Mouse (Mus musculus) forebrain, embryonic 11.5 days (tissue): ENCODE measurements at regions not wholly inside any gene's neighbourhood (a gene's known extent, or its start where the extent isn't known, plus 50 kb on each side); places are given as distances from the start of the nearest gene placed in this dataset.

Experiments used
- ATAC-seq: fragments of 200-750 bp; cut with Nextera tagmentation; replicated peaks from 2 replicates; pipeline ENCODE4 v1.8.0; 2017; ENCODE audit warnings: moderate TSS enrichment; ENCODE audit not compliant: low FRiP score
- DNase-seq: peaks from one replicate; pipeline ENCODE4 v3.0.0-alpha.2; 2017; ENCODE audit warnings: low spot score
- H3K27ac ChIP-seq: fragments of 300-500 bp; sonication (generic); 2 replicates; pipeline ENCODE4 v1.5.1; 2014; ENCODE audit warnings: low read depth, low read length
- H3K27me3 ChIP-seq: fragments of 300-500 bp; sonication (generic); 2 replicates; pipeline ENCODE4 v1.6.1; 2014; ENCODE audit warnings: mild to moderate bottlenecking, low read length, mixed read lengths; ENCODE audit not compliant: control insufficient read depth, insufficient read depth
- H3K36me3 ChIP-seq: fragments of 300-500 bp; sonication (generic); 2 replicates; pipeline ENCODE4 v1.6.1; 2014; ENCODE audit warnings: mild to moderate bottlenecking, low read length, moderate library complexity, mixed read lengths; ENCODE audit not compliant: control insufficient read depth, insufficient read depth
- H3K4me1 ChIP-seq: fragments of 300-500 bp; sonication (generic); replicated peaks from 2 replicates; pipeline ENCODE4 v1.6.1; 2014; ENCODE audit warnings: low read length, mixed read lengths; ENCODE audit not compliant: control insufficient read depth, insufficient read depth
- H3K4me2 ChIP-seq: fragments of 300-500 bp; sonication (generic); 2 replicates; pipeline ENCODE4 v1.6.1; 2014; ENCODE audit warnings: low read depth, mild to moderate bottlenecking, low read length, moderate library complexity, mixed read lengths; ENCODE audit not compliant: severe bottlenecking
- H3K4me3 ChIP-seq: fragments of 300-500 bp; sonication (generic); 2 replicates; pipeline ENCODE4 v1.5.1; 2014; ENCODE audit warnings: low read depth, low read length
- H3K9ac ChIP-seq: fragments of 300-500 bp; sonication (generic); 2 replicates; pipeline ENCODE4 v1.6.1; 2014; ENCODE audit warnings: low read length
- H3K9me3 ChIP-seq: fragments of 300-500 bp; sonication (generic); 2 replicates; pipeline ENCODE4 v1.6.1; 2016; ENCODE audit warnings: low read length, mixed read lengths; ENCODE audit not compliant: control insufficient read depth
- WGBS: fragments of 180-500 bp; shearing (Covaris S2); extraction: QIAGEN DNeasy Blood & Tissue Kit; methylation state at CpG from one replicate; pipeline ENCODE4 v1.1.7; 2014; 5-methylcytosine and 5-hydroxymethylcytosine counted together

DNA sequence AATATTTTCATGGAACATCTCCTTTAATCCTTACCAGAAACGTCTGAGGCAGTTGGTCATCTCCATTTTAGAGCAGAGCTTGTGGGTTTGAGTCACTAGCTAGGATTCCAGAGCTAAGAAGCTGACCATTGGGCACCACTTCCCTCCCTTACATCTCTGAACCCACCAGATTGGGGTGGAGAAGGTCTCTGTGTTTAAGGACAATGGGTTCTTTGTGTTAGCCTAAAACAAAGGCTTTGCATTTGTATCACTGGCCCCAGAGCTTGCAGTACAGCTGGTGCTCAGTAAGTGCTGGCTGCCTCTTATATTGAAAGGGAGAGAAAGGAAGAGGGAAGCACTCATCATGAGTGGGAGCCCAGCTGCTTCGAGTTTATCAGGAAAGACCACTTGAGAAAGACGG, 401.9 kb upstream of the Slc30a5 start:
- ATAC-seq = peak; percentile 15; the same call in 1 of the 2 replicates
- H3K27me3 ChIP-seq = no peaks in the 10 kb centered on the region
- peaks cover 3% of the 10 kb centered on the region for H3K4me1 ChIP-seq
- no peak overlapping the region for H3K9ac ChIP-seq
- H3K36me3 ChIP-seq = no peaks in the 10 kb centered on the region
- no peak overlapping the region for H3K27ac ChIP-seq
- WGBS = 19% methylated on average over 3 of the region's 3 CpGs
- no peak overlapping the region for H3K4me2 ChIP-seq
- no peak overlapping the region for H3K4me3 ChIP-seq
- no peaks in the 10 kb centered on the region for H3K9me3 ChIP-seq
- DNase-seq = no peak

DNA sequence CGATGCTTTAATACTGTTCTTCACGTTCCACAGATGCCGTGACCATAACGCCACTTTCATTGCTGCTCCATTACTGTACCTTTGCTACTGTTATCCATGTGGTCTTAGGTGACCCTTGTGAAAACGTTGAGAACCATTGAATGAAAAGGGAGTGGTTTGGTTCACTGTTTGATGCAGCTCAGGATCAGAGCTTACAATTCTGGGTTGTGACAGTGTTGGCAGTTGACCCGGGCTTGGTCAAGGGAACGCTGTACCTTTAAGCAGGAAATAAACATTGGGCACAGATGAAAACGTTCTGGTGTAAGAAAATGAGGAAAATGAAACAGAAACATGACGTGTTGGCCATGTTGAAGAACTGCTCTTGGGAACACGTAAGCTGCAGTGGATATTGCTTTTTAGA, 401.3 kb upstream of the Slc30a5 start:
- no peaks in the 10 kb centered on the region for H3K27me3 ChIP-seq
- H3K36me3 ChIP-seq = no peaks in the 10 kb centered on the region
- no peak overlapping the region for H3K4me3 ChIP-seq
- DNase-seq (no peak), ATAC-seq (no peak)
- H3K9me3 ChIP-seq = no peaks in the 10 kb centered on the region
- no peak overlapping the region for H3K27ac ChIP-seq
- WGBS = 75% methylated on average over 10 of the region's 10 CpGs
- H3K4me1 ChIP-seq = peaks cover 3% of the 10 kb centered on the region
- no peak overlapping the region; the same call in 1 of the 2 replicates for H3K4me2 ChIP-seq
- H3K9ac ChIP-seq = no peak overlapping the region

DNA sequence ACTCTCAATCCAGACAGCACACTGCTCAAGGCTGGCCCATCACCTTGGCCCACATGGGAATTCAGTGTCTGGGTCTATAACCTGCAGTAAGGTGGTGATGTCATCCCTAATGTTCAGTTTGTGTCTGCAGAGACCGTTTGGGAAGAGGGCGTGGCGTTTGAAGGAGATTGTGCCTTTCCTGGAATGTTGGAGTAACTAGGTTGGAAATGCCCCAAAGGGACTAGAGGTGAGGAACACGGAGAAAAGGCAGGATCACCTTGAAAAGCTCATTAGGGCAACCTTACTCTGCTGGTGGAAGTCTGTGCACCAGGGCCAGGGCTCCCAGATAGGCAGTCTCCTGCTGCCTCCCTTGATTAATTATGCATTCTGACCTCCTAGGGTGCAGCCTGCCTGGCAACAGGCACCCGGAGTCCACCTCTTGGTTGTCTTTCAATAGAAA, 400.6 kb upstream of the Slc30a5 start:
- no peak overlapping the region for H3K4me3 ChIP-seq
- WGBS = 16% methylated on average over 5 of the region's 5 CpGs

DNA sequence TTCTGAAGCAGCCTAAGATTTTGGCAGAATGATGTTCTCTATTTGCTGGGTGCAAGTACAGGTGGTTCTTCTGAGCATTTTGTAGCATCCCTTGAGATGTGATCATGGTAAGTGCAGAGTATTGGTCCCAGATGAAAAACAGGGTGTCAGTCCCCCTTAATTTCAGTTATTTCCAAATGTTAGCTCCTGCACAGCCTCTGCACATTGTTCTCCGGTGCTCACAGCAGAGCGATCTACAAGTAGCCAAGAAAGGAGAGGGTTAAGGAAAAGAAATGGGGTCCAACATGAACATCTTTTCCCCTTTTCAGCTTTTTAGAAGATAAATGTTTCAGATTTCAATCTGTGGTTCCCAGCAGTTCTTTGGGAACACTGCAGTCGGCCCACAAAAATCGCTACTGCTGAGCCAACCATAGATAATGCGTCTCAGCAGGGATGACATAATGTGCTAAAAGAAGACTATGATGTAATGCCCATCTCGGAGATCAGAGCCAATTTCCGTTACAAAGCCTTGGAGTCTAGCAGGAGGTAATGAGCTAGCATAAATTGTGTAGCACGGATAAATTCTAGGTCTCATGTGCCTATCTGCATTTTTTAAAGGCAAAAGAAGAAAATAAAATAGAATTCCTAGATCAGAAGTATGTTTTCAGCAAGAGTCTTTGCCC, 400.1 kb upstream of the Slc30a5 start:
- Histone ChIP-seq H3K4me2 (no peak overlapping the region), H3K27me3 (no peaks in the 10 kb centered on the region), H3K4me1 (peaks cover 3% of the 10 kb centered on the region), H3K9ac (no peak overlapping the region), H3K9me3 (no peaks in the 10 kb centered on the region), H3K36me3 (no peaks in the 10 kb centered on the region), H3K27ac (peak overlapping the region; percentile 19; the same call in 1 of the 2 replicates), H3K4me3 (no peak overlapping the region)
- ATAC-seq (peak; percentile 86), DNase-seq (no peak)
- WGBS = 26% methylated on average over 8 of the region's 8 CpGs

More for the DNA sequence above, 400.6 kb upstream of the Slc30a5 start:
- ATAC-seq (peak; percentile 84), DNase-seq (peak; percentile 56)
- Histone ChIP-seq H3K4me2 (no peak overlapping the region; the same call in 1 of the 2 replicates), H3K27me3 (no peaks in the 10 kb centered on the region), H3K27ac (peak overlapping the region; percentile 19; the same call in 1 of the 2 replicates), H3K4me1 (peaks cover 3% of the 10 kb centered on the region), H3K36me3 (no peaks in the 10 kb centered on the region), H3K9me3 (no peaks in the 10 kb centered on the region), H3K9ac (no peak overlapping the region)

DNA sequence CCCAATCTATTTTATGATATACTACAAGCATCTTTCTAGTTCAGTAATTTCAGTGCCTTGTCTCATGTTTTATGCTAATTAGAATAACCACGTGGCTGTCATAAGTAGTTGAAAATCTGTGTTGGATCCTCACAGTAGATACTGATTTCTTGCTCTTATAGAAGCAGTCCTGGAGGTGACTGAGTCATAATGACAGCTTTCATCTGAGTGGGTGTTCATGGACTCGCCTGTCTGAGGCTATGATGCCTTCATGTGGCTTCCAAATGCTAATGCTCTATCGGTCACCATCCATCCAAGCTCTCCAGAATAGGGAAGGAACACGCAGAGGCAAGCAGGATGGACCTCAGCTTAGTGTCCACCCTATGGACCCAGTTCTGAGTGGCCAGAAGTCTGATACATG, 396.6 kb upstream of the Slc30a5 start:
- H3K36me3 ChIP-seq = no peaks in the 10 kb centered on the region
- no peak overlapping the region for H3K9ac ChIP-seq
- WGBS = 91% methylated on average over 4 of the region's 4 CpGs
- H3K9me3 ChIP-seq = no peaks in the 10 kb centered on the region
- H3K4me2 ChIP-seq = no peak overlapping the region
- DNase-seq (no peak), ATAC-seq (no peak)
- H3K4me1 ChIP-seq = no peaks in the 10 kb centered on the region; the same call in 1 of the 2 replicates
- H3K27me3 ChIP-seq = no peaks in the 10 kb centered on the region
- H3K27ac ChIP-seq = no peak overlapping the region
- no peak overlapping the region for H3K4me3 ChIP-seq

DNA sequence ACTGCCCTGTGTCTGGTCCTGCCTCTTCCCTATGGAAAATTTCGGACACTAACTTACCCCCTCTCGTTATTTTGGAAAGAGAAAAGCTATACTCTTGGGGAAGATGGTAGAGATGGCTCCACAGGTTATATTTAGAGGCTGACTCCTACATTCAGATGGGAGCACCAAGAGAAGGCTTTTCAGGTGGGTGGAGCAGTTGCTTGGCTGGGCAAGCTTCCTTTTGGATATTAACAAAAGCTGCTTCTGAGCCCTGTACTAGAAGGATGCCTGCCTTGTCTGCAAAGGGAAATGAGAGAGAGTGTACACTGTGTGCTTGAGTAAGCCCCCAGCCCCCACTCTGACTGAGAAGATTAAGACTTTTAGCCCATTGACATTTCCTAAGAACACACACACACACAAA, 392.1 kb upstream of the Slc30a5 start:
- DNase-seq (no peak), ATAC-seq (no peak)
- Histone ChIP-seq H3K9ac (no peak overlapping the region), H3K4me2 (no peak overlapping the region), H3K9me3 (no peaks in the 10 kb centered on the region), H3K4me1 (no peaks in the 10 kb centered on the region), H3K36me3 (no peaks in the 10 kb centered on the region), H3K4me3 (no peak overlapping the region), H3K27ac (no peak overlapping the region), H3K27me3 (no peaks in the 10 kb centered on the region)
- WGBS = 77% methylated on average over 2 of the region's 2 CpGs

DNA sequence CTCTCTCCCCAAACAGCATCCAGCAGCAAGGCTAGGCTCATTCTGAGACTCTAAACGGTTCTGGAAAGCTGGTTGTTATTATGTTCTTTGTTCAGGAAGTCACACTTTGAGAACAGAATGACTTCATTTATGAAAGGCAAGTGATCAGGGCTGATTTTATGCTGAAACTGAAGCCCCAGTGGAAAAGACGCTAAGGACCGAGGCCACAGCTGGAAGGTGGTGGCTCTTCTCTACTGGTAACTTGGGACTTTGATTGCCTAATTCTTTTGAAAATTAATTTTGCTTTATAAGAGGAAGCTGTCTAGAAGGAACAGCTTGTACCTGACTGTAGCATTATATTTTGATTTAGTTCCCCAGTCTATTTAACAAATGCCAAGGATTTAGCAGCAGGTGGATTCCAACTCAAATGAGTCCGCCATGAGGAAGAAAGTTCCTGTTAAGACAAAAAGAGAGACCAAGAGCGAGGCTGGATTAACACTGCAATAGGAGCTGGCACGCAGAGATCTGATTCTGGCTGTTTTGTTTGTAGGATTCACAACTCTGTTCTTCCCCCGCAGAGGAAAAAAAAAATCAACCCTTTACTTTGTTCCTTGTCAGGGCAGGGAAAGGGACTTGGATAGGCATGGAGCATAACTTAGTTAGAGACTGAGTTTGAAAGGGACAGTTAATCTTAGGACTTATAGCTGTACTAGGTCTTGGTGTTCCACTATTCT, 388.3 kb upstream of the Slc30a5 start:
- ATAC-seq (no peak), DNase-seq (no peak)
- Histone ChIP-seq H3K27me3 (no peaks in the 10 kb centered on the region), H3K9me3 (no peaks in the 10 kb centered on the region), H3K36me3 (no peaks in the 10 kb centered on the region), H3K4me2 (no peak overlapping the region), H3K4me1 (no peaks in the 10 kb centered on the region; the same call in 1 of the 2 replicates), H3K27ac (no peak overlapping the region), H3K9ac (no peak overlapping the region), H3K4me3 (no peak overlapping the region)
- WGBS = 61% methylated on average over 7 of the region's 7 CpGs

DNA sequence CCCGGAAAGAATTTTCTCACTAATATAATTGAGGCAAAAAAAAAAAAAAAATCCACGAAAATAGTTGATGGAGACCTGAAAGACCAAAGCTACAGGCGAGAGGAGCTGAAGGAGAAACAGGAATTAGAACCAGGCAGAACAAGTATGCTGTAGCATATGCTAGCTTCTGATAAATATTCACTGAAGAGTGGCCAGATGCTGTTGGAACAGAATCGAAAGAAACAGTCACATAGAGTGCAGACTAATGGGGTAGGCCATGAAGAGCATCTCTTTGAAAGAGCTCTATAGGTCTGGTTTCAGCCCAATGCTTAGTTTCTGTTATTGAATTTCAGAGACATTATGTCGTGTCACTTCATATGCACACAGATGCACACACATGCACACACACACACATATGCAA, 386.3 kb upstream of the Slc30a5 start:
- ATAC-seq = no peak
- H3K4me2 ChIP-seq = no peak overlapping the region
- 85% methylated on average over 5 of the region's 5 CpGs for WGBS

More for the DNA sequence above, 386.3 kb upstream of the Slc30a5 start:
- Histone ChIP-seq H3K9me3 (no peaks in the 10 kb centered on the region), H3K36me3 (no peaks in the 10 kb centered on the region), H3K27ac (no peak overlapping the region), H3K27me3 (no peaks in the 10 kb centered on the region), H3K9ac (no peak overlapping the region), H3K4me1 (peaks cover 4% of the 10 kb centered on the region; the same call in 1 of the 2 replicates), H3K4me3 (no peak overlapping the region)
- DNase-seq = no peak
